Mouse (Mus musculus): ENCODE data around the gene Hexim2.
A peak's percentile ranks its signal among the peaks of the same experiment; 100 is the strongest.

Gene Hexim2

DNA sequence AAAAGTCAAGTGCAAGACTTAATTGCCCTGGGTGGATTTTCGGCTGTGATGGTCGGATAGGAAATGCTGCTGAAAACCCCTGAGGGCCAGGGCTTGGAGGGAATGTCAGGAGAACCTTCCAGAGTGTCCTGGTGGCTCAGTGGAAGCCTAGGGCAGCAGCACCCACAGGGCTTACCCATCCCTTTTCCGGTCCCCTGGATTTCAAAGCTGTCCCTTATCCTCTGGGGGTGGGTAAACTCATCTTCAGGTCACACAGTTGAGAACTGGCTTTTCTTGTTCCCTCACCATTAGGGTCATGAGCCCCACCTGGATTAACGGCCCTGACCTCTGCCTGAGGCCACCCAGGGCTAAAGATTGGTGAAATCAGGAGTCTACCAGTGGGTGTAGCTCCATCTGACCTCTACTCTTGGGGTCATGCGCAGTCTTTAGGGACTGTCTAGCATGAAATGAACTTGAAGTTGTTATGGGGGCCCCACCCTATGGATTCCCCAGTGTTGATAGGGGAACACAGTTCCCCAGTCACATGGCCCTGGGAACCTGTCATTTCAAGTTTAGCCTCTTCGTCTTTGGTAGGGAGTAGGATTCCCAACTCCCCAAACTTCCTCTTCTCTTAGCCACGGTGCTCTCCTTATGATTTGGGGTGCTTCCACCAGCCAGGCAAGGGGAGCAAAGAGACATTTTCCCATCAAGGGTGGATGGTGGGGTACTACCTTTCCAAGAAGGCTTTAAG is 41.0 kb downstream of the Hexim2 start:
- no peak for DNase-seq (ENCODE audit: inconsistent ontology term)

DNA sequence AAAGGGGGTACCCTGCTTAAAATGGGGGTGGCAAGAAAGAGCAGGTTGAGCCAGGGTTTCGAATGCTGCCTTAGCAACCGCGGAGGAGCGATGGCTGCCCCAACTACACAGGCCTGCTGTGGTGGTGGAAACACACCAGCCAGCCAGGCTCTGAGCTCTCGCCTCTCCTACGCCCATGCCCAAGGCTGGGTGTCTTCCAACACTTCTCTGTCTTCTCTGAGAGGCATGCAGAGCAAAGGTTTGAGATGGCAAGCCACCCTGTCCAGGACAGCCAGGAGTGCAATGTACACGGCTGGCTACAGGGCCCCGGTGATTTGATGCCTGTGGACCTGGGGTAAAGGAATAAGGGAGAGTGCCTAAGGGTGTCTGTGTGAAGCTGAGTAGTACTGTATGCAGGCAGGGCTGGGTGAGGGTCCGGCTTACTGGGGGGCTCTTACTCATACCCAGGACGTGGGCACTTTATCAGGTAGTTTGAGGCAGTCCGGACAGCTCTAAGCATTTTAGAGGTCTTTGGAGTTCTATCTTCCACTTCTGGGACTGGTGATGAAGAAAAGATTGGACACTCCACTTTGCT is 41.6 kb downstream of the Hexim2 start:
- DNase-seq (ENCODE audit: inconsistent ontology term) = no peak

DNA sequence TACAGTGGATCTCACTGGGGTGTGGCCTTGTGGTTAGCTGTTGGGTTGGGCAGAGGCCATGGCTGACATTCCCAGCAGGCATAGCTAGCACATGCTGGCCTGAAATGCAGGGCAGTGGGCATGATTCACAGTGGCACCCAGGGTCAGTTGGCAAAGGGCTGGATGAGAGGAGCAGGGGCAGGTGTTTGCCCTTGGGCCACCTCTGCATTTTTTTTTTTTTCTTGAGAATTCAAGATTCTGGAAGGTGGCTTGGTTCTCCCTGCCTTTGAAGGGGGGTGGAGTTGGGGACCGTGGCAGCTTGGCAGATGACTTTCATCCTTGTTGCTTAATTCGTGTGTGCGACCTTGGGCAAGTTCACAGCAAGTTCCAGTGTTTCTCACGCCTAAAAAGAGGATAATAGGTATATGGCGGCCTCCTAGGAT is 42.2 kb downstream of the Hexim2 start:
- peak; percentile 65 for DNase-seq (ENCODE audit: inconsistent ontology term)

DNA sequence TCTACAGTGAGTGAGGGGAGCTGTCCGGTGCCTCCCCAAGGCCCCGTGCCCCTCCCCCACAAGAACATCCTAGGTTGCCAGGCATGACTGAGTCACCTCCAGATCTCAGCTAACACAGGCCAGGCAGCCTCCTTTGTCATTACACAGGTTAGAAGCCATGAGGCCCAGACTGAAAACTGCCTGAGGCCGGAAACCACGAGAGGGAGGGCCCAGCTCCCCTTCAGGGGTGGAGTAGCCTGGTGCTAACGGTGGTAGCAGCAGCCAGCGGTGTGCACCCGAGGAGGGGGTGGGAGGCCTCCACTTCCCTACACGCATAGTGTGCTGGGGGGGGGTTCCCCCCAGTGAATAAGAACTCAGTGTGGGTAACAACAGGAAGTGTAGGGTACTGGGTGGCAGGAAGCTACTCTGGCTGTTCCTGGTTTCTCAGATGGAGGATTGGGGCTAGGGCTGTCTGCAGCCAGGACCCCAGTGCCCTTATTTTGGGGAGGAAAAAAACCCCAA is 42.7 kb downstream of the Hexim2 start:
- peak; percentile 73 for DNase-seq (ENCODE audit: inconsistent ontology term)

DNA sequence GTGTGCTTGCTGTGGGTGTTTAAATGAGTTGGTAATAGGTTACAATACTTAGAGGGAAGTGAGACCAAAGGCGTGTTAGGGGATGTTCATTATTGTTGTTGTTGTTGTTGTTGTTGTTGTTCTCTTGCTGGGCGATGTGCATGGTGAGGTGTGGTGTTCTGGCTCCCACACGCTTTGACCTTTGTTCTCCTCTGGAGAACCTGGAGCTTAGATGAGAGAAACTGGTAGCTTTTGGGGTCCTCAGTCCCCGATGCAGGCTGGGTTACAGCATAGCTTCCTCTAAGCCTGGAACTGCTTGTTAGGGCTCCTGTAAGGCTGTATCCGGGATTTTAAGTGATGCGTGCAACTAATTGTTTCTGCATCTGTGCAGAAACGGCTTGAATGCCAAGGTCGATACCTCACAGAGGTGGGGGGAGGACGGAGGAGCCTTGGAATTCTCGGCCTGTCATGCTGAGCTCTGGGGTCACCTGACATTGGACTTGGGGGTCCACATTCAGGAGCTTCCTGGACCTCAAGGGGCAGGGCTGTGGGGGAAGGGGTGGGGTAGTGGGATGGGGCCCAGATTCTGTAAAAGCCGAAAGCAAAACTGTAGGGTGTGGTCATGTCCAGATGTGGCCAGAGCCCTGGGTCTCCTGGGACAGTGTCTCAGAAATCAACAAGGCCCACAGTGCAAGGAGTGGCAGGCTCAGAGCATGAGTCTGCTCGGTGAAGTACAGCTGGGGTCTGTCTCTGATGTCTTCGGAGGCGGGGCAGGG is 43.6 kb downstream of the Hexim2 start:
- no peak for DNase-seq (ENCODE audit: inconsistent ontology term)

DNA sequence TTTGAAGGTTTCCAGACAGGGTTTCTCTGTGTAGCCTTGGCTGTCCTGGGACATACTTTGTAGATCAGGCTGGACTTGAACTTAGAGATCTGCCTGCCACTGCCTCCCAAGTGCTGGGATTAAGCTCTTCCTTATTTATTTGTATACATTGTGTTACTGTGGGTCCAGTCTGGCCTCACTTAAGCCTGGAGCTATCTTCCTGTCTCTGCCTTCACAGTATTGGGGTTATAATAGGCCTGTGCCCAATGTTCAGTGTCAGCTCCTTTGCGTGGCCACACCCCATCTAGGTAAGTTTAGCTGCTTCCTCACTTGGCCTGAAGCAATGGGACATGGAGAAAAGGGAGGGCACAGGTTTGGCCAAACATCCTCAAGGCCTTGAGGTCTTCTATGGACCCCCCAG is 44.3 kb downstream of the Hexim2 start:
- DNase-seq (ENCODE audit: inconsistent ontology term) = no peak

DNA sequence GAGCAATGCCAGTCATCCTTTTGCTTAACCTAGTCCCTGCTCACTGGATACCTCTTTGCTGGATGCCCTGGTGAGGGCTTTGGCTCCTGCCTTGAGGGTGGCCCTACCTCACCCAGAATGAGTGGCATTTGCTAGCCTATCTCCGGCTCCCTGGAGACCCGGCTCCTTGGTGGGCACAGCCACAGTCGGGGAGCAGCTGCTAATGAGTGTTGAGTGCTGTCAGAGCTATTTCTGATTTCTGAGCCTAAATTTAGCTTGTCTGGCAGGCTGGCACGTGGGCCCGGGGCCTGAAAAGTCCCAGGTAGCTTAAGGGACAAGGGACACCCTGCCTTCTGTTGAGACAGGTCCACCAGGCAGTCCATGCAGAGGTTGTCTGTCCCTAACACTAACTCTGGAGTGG is 45.0 kb downstream of the Hexim2 start:
- no peak for DNase-seq (ENCODE audit: inconsistent ontology term)

DNA sequence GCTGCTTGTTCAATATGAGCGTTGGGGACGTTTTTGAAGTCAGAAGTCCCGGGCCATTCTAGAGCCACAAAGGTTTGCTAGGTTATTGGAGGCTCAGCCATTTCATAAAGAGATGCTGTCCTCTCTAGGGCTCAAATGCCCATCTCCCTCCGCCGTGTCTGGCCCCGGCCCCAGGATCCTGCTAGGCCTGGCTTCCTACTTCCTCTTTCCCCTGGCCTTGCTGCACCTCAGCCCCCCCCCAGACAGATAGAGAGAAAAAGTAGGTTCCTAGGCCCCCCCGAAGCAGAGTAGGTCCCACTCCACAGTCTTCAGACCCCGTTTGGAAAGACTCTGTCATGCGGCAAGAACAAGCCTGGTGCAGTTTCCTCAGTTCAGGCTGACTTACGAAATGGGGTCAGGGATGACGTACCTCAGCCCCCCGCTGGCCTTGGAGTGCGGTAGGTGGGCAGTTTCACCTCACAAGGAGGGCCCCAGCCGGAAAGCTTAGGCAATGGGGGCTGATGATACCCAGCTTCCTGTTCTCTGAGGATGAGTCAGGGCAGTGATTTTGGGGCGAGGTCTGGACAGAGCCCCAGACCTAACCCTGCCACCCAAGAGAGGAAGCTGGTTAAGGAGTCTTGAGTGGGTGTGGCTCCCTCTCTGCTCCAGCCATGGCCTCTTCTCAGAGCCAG is 45.7 kb downstream of the Hexim2 start:
- DNase-seq (ENCODE audit: inconsistent ontology term) = no peak

DNA sequence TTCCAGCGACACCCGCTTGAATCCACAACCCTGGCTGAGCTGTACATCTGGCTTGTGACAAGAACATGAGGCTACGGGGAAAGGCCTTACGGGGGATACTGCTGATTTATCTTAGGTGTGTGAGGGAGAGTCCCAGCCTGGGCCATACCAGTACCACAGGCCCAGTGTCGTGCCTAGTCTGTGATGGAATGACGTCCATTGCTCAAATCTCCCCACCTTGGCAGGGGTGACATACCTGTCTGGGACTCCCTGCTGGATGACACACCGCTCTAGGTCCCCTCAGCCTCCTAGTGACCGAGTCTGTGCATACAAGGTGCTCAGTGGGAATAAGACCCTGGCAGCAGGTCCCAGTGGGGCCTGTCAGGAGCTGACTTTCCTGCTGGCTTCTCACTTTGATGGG is 46.5 kb downstream of the Hexim2 start:
- no peak for DNase-seq (ENCODE audit: inconsistent ontology term)

DNA sequence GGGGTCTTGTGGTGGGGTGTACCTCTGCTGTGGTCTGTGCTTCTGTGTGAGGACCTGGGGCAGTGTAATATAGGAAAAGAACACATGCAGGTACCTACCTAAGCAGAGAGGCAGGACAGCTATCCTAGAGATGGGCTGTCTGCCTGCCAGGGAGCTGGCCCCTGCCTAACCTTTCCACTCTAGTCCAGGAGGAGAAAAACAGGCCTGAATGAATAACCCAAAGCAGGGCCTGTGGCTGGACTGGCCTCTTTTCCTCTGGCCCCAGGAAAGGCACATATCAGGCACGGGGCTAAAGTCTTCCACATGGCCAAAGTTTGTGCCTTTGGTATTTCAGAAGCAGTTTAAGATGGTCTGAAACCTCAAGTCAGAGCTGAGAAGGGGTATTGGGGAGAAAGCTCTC is 48.2 kb downstream of the Hexim2 start:
- no peak for DNase-seq (ENCODE audit: inconsistent ontology term)

DNA sequence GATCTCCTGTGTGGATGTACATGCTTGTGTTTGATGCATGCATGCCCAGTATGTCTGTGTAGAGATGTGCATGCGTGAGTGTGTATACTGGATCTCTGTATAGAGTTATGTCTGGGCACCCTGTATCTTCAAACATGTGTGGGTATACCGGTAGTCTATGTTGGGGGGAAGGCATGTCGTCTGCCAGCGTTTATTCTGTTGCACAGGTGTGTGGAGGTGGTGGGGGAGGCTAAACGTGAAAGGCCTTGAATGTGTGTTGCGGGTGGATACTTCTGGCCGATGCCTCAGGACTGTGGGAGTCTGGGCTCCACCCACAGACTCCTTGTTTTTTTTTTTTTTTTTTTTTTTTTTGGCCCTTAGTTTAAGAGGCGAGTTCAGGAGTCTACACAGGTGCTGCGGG is 49.1 kb downstream of the Hexim2 start:
- DNase-seq (ENCODE audit: inconsistent ontology term) = no peak

DNA sequence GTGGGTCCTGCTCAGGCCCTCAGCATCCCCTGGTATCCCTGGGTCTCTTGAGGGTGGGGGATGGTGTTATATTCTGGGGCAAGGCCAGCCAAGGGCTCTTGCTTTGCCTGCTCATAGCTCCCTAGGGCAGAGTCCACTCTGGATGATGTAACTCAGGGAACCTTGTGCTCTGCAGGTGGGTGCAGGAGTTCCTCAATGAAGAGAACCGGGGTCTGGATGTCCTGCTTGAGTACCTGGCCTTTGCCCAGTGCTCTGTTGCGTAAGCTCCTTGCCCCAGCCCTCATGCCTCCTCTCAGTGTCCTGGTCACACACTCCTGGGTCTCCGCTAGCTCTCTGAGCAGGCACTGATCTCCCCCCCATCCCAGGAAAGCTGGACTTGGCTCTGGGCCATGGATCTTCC is 49.7 kb downstream of the Hexim2 start:
- DNase-seq (ENCODE audit: inconsistent ontology term) = no peak

DNA sequence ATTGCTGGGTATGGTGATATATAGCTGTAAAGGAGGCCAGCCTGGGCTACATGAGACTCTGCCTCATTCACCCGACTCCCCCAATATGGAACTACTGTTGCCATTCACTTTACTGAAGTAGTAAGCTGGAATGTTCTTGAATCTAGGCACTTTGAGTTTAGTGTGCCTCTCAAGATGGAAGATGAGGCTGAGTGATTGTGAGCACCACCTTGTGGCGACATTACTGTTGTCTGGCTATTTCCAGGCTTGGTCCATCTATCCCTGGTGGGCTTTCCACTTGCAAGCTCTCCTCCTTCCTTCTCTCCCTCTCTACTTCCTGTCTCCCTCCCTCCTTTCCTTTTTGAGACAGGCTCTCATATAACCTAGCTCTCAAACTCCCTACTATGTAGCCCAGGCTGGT is 52.7 kb downstream of the Hexim2 start:
- no peak for DNase-seq (ENCODE audit: inconsistent ontology term)

All from Muller cell, postnatal 12 days (primary cell).